Mouse (Mus musculus): ENCODE data around the gene Nkiras1.

DNA sequence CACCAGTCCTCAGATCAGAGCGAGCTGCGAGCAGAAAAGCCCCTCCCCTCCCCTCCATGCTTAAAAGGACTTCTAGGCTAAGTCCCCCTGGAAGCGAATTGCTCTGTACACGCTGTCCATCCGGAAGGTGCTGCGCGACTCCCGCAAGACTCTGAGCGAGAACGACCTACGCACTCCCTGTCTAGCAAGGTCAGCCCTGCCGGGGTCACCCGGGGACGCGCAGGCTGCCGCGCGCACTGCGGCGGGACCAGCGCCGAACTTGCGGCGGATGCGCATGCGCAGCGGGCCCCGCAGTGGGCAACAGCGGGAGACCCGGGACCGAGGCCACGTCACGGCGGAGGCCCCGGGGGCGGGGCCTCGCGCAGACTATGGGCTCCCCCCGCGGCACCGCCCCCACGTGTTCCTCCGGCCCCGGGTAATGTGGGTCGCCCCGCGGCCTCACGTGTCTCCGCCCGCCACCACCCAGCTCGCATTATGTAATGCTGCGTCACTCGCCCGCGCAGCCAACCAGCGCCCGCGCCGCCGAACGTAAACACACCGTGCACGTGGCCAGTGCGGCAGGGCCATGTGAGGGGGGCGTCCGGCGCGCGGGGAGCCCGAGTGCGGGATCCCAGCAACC is 32.7 kb upstream of the Nkiras1 start:
- TF ChIP-seq CTCF (IDR thresholded peaks at IDR 0.05; ENCODE audit: extremely low read depth, insufficient read depth, insufficient read length, insufficient replicate concordance) (no peak), POLR2A (IDR thresholded peaks at IDR 0.05; ENCODE audit: low read depth, low read length) (no peak)

All from spleen, adult 2 months (tissue).